Mouse (Mus musculus) embryonic facial prominence, embryonic 12.5 days (tissue): ENCODE results near the gene Clec11a. TPM values are rescaled to one million over a fixed set of nuclear protein-coding genes. Genes with fewer than 3 reads are reported as not detected.
A peak's percentile ranks its signal among the peaks of the same experiment; 100 is the strongest.

Source experiments
- ATAC-seq: fragments of 200-750 bp; cut with Nextera tagmentation; 2 replicates; pipeline ENCODE4 v1.8.0; 2017; ENCODE audit not compliant: insufficient number of reproducible peaks, insufficient read depth, low FRiP score, low TSS enrichment
- H3K27ac ChIP-seq: fragments of 300-500 bp; sonication (generic); 2 replicates; pipeline ENCODE4 v1.5.1; 2016; ENCODE audit warnings: mild to moderate bottlenecking
- H3K27me3 ChIP-seq: fragments of 300-500 bp; sonication (generic); 2 replicates; pipeline ENCODE4 v1.6.1; 2016; ENCODE audit warnings: mild to moderate bottlenecking, moderate library complexity
- H3K36me3 ChIP-seq: fragments of 300-500 bp; sonication (generic); 2 replicates; pipeline ENCODE4 v1.6.1; 2016; ENCODE audit warnings: mild to moderate bottlenecking
- H3K4me1 ChIP-seq: fragments of 300-500 bp; sonication (generic); 2 replicates; pipeline ENCODE4 v1.6.1; 2016
- H3K4me2 ChIP-seq: fragments of 300-500 bp; sonication (generic); replicated peaks from 2 replicates; pipeline ENCODE4 v1.6.1; 2016; ENCODE audit warnings: mild to moderate bottlenecking, moderate library complexity
- H3K4me3 ChIP-seq: fragments of 300-500 bp; sonication (generic); 2 replicates; pipeline ENCODE4 v1.5.1; 2016; ENCODE audit warnings: mild to moderate bottlenecking
- H3K9ac ChIP-seq: fragments of 300-500 bp; sonication (generic); 2 replicates; pipeline ENCODE4 v1.6.1; 2016; ENCODE audit warnings: mild to moderate bottlenecking, moderate library complexity
- H3K9me3 ChIP-seq: fragments of 300-500 bp; sonication (generic); 2 replicates; pipeline ENCODE4 v1.6.1; 2016; ENCODE audit warnings: mild to moderate bottlenecking, moderate library complexity
- WGBS: fragments of 180-500 bp; shearing (Covaris S2); methylation state at CpG from one replicate; pipeline ENCODE4 v1.1.7; 2016; 5-methylcytosine and 5-hydroxymethylcytosine counted together
- polyA plus RNA-seq: library from polyadenylated mRNA; unstranded; fragments of >200 nt; fragmentation: Nextera tagmentation; extraction: Ambion mirVana; gene quantifications from 2 replicates; pipeline ENCODE4 v1.2.1, GENCODE M21; 2016

Gene Clec11a
- 1.9 and 2.3 TPM in 2 replicates for polyA plus RNA-seq

- H3K36me3 ChIP-seq, result no peaks in the 10 kb centered on the region
- H3K27ac ChIP-seq, result peak within 1 kb of the TSS; percentile 93
- ATAC-seq, result no peak
- WGBS, result 58% methylated on average over 6 of the region's 6 CpGs
- H3K4me1 ChIP-seq, result peaks cover 22% of the 10 kb centered on the region
- no peaks in the 10 kb centered on the region for H3K9me3 ChIP-seq
- H3K9ac ChIP-seq, result 0 out of 2 replicates have a peak within 1 kb of the TSS, but pooled peaks have one; percentile 31
- H3K4me3 ChIP-seq, result peak within 1 kb of the TSS; percentile 68; the same call in 1 of the 2 replicates
- H3K4me2 ChIP-seq, result peak within 1 kb of the TSS; percentile 69
- H3K27me3 ChIP-seq, result peaks cover 41% of the 10 kb centered on the region
Observed at GRCm38 (mm10) chr7:44306516-44307240, at the start of gene Clec11a. Clec11a (minus strand) TSS chr7:44306902.

GRCm38 (mm10) chr7:44355411-44355810 lies 48.7 kb upstream of the Clec11a start:
- no peak for ATAC-seq
- no peak overlapping the region for H3K4me3 ChIP-seq
- H3K4me1 ChIP-seq, result peaks cover 46% of the 10 kb centered on the region
- no peaks in the 10 kb centered on the region for H3K9me3 ChIP-seq
- WGBS, result 77% methylated on average over 6 of the region's 6 CpGs
- H3K4me2 ChIP-seq, result no peak overlapping the region
- H3K9ac ChIP-seq, result no peak overlapping the region
- H3K27me3 ChIP-seq, result peaks cover 95% of the 10 kb centered on the region
- no peaks in the 10 kb centered on the region for H3K36me3 ChIP-seq
- H3K27ac ChIP-seq, result no peak overlapping the region

DNA sequence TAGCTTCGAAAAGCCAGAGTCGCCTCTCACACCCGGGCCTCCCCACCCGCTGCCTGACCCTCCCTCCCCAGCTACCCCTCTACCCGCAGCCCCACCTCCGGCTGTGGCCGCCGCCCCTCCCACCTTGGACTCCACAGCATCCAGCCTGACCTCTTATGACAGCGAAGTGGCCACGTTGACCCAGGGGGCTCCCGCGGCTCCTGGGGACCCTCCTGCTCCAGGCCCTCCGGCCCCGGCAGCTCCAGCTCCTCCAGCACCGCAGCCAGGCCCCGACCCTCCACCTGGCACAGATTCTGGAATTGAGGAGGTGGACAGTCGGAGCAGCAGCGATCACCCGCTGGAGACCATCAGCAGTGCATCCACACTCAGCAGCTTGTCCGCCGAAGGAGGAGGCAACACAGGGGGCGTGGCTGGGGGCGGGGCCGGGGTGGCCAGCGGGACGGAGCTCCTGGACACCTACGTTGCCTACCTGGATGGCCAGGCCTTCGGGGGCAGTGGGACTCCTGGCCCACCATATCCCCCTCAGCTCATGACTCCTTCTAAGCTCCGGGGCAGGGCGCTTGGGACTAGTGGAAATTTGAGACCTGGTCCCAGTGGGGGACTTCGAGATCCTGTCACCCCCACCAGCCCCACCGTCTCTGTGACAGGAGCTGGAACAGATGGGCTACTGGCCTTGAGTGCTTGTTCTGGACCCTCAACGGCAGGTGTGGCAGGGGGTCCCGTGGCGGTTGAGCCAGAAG lies 47.1 kb upstream of the Clec11a start:
- Histone ChIP-seq H3K9ac (no peak overlapping the region), H3K36me3 (no peaks in the 10 kb centered on the region), H3K4me2 (peak overlapping the region; percentile 30), H3K27me3 (peaks cover 96% of the 10 kb centered on the region), H3K27ac (no peak overlapping the region), H3K4me1 (peaks cover 40% of the 10 kb centered on the region), H3K9me3 (no peaks in the 10 kb centered on the region), H3K4me3 (peak overlapping the region; percentile 16; the same call in 1 of the 2 replicates)
- no peak for ATAC-seq
- 2% methylated on average over 34 of the region's 35 CpGs for WGBS

GRCm38 (mm10) chr7:44352750-44353600 lies 46.3 kb upstream of the Clec11a start:
- no peaks in the 10 kb centered on the region for H3K9me3 ChIP-seq
- peak overlapping the region; percentile 16; the same call in 1 of the 2 replicates for H3K4me3 ChIP-seq
- H3K36me3 ChIP-seq, result no peaks in the 10 kb centered on the region
- ATAC-seq, result no peak
- no peak overlapping the region for H3K27ac ChIP-seq
- peak overlapping the region; percentile 30 for H3K4me2 ChIP-seq
- peaks cover 39% of the 10 kb centered on the region for H3K4me1 ChIP-seq
- 0 out of 2 replicates have a peak overlapping the region, but pooled peaks have one; percentile 2 for H3K9ac ChIP-seq
- H3K27me3 ChIP-seq, result peaks cover 98% of the 10 kb centered on the region
- 3% methylated on average over 69 of the region's 71 CpGs for whole genome bisulfite sequencing

GRCm38 (mm10) chr7:44351881-44352749 lies 45.4 kb upstream of the Clec11a start:
- Histone ChIP-seq H3K27ac (no peak overlapping the region), H3K36me3 (no peaks in the 10 kb centered on the region), H3K4me3 (peak overlapping the region; percentile 16; the same call in 1 of the 2 replicates), H3K4me1 (peaks cover 34% of the 10 kb centered on the region), H3K4me2 (peak overlapping the region; percentile 51), H3K9ac (0 out of 2 replicates have a peak overlapping the region, but pooled peaks have one; percentile 2), H3K9me3 (no peaks in the 10 kb centered on the region), H3K27me3 (peaks cover 99% of the 10 kb centered on the region)
- WGBS, result 3% methylated on average over 71 of the region's 71 CpGs
- no peak for ATAC-seq

DNA sequence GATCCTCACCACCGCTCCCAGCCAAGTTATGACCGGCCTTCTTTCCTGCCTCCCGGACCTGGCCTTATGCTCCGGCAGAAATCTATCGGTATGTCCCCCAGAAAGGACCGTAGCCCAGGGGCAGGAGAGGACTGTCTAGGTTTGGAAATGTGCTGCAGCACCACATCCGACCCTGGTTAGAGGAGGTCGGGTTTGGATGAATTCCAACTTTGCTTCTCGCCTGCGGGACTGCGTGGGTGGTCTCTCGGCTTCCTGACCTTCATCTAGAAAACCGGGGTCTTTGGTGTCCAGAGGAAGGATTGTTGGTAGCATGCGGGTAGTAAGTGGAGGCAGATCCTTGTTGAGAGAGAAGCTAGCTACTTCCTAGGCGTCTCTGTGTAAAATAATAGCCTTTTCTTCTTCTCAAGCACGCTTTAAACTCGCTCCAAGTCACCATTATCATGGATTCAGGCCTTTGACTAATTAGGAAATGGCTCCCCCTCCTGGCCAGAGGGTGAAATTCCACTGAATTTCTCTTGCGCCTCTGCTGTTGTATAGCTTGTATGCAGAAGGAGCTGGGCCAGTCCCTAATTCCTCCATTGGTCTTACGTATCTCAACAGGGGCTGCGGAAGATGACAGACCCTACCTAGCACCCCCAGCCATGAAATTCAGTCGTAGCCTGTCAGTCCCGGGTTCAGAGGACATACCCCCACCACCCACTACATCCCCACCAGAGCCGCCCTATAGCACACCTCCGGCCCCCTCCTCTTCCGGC lies 44.4 kb upstream of the Clec11a start:
- Histone ChIP-seq H3K27ac (no peak overlapping the region), H3K9me3 (no peaks in the 10 kb centered on the region), H3K9ac (peak overlapping the region; percentile 48), H3K4me1 (peaks cover 27% of the 10 kb centered on the region), H3K36me3 (no peaks in the 10 kb centered on the region), H3K4me3 (peak overlapping the region; percentile 25), H3K4me2 (peak overlapping the region; percentile 51), H3K27me3 (peaks cover 91% of the 10 kb centered on the region)
- peak; percentile 25; the same call in 1 of the 2 replicates for ATAC-seq
- WGBS, result 2% methylated on average over 25 of the region's 25 CpGs

- H3K4me2 ChIP-seq, result no peak overlapping the region
- no peaks in the 10 kb centered on the region for H3K36me3 ChIP-seq
- ATAC-seq, result no peak
- H3K4me1 ChIP-seq, result peaks cover 27% of the 10 kb centered on the region
- WGBS, result 19% methylated on average over 3 of the region's 3 CpGs
- H3K27ac ChIP-seq, result no peak overlapping the region
- H3K4me3 ChIP-seq, result no peak overlapping the region
- H3K9ac ChIP-seq, result no peak overlapping the region
- H3K9me3 ChIP-seq, result no peaks in the 10 kb centered on the region
- H3K27me3 ChIP-seq, result peaks cover 84% of the 10 kb centered on the region
Observed at GRCm38 (mm10) chr7:44349043-44349442, 42.3 kb upstream of the Clec11a start.

GRCm38 (mm10) chr7:44344622-44345021 lies 37.9 kb upstream of the Clec11a start:
- Histone ChIP-seq H3K4me3 (no peak overlapping the region), H3K4me2 (no peak overlapping the region), H3K9ac (no peak overlapping the region), H3K27ac (no peak overlapping the region), H3K4me1 (0 out of 2 replicates have a peak, but pooled peaks cover 4% of the 10 kb centered on the region), H3K9me3 (no peaks in the 10 kb centered on the region), H3K27me3 (peaks cover 77% of the 10 kb centered on the region), H3K36me3 (no peaks in the 10 kb centered on the region)
- WGBS, result 72% methylated on average over 12 of the region's 12 CpGs
- no peak for ATAC-seq

GRCm38 (mm10) chr7:44343459-44344015 lies 36.8 kb upstream of the Clec11a start:
- 20% methylated on average over 11 of the region's 11 CpGs for WGBS
- H3K27me3 ChIP-seq, result peaks cover 77% of the 10 kb centered on the region
- ATAC-seq, result no peak

GRCm38 (mm10) chr7:44341714-44342113 lies 35.0 kb upstream of the Clec11a start:
- 59% methylated on average over 5 of the region's 5 CpGs for WGBS
- no peak for ATAC-seq
- Histone ChIP-seq H3K9ac (no peak overlapping the region), H3K4me3 (no peak overlapping the region), H3K27me3 (peaks cover 81% of the 10 kb centered on the region), H3K36me3 (no peaks in the 10 kb centered on the region), H3K4me1 (0 out of 2 replicates have a peak, but pooled peaks cover 4% of the 10 kb centered on the region), H3K4me2 (no peak overlapping the region), H3K9me3 (no peaks in the 10 kb centered on the region), H3K27ac (no peak overlapping the region)

More at GRCm38 (mm10) chr7:44343459-44344015, 36.8 kb upstream of the Clec11a start:
- no peak overlapping the region for H3K4me2 ChIP-seq
- 0 out of 2 replicates have a peak, but pooled peaks cover 4% of the 10 kb centered on the region for H3K4me1 ChIP-seq
- no peak overlapping the region for H3K4me3 ChIP-seq
- no peaks in the 10 kb centered on the region for H3K9me3 ChIP-seq
- H3K9ac ChIP-seq, result no peak overlapping the region
- H3K36me3 ChIP-seq, result no peaks in the 10 kb centered on the region
- H3K27ac ChIP-seq, result no peak overlapping the region
